Mouse (Mus musculus) skeletal muscle tissue, postnatal 0 days (tissue): ENCODE data around the gene Ttc29. TPM values are rescaled to one million over a fixed set of nuclear protein-coding genes. Genes with fewer than 3 reads are reported as not detected.

Experiments used
- polyA plus RNA-seq: library from polyadenylated mRNA; unstranded; fragments of >200 nt; fragmentation: Nextera tagmentation; extraction: Ambion mirVana; gene quantifications from 2 replicates; pipeline ENCODE4 v1.2.1, GENCODE M21; 2015

Ttc29 gene
- not detected in 2 replicates for polyA plus RNA-seq

DNA sequence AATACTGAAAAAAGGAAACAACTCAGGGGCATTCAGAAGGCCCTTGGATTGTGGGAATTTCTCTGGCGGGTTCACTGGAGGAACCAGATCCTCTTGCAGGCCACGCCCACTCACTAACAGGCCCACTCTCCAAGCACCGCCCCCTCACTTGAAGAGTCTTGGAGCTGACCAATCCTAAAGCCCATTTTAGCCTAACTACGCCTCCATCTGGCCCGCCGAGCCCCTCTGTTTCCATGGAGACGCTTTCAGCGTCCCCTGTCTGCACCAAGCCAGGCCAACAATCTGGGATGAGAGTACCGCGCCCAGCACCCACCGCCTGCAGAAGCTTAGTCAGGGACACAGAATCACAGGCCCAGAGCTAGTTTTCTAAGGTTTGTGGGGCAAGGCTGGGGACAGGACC is at the start of gene Ttc29:
TSS of gene Ttc29 (plus strand) at position 224 of the 400 bp plus-strand sequence.

DNA sequence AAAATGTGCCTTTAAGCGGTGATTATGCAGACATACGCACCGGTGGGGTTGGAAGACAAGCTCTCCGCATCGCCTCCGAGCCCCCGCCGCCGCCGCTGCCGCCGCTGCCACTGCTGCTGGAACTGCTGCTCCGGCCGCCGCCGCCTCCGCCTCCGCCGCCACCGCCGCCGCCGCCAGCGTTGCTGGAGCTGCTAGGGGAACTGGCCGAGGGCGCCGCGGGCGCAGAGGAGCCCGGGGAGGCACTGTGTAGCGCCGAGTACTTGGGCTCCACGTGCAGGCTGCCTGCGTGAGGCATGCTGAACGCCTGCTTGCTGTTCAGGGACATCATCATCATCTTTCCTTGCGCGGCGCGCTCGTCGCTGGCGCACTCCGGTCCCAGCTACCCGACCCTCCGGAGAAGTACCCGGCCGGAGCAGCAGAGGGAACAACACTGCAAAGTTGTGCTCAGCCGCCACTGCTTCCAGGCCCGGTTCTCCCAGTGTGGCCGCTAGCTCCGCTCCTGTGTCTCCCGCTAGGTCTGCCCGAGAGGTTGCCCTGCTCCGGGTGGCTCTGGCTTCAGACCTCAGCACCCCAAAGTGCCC is 223.1 kb downstream of the Ttc29 start, which contains the start of gene Pou4f2:
TSS of gene Pou4f2 (minus strand) at position 575 of the 581 bp plus-strand sequence.

Other genes with a start within 250 kb of the Ttc29 start
- gene Pou4f2, start 223.3 kb downstream of the Ttc29 start, polyA plus RNA-seq, result not detected in 2 replicates